Mouse (Mus musculus): Measurements from ENCODE around the gene Gm43518. TPM values are rescaled to one million over a fixed set of nuclear protein-coding genes. Genes with fewer than 3 reads are reported as not detected.

Gm43518 gene
- polyA plus RNA-seq, 1 experiment = 0.64 TPM

- Histone ChIP-seq H3K4me1 (ENCODE audit: control insufficient read depth, insufficient read depth, low read length) (peaks cover 5% of the 10 kb centered on the region; the same call in 1 of the 2 replicates), H3K4me3 (ENCODE audit: insufficient read depth, low read depth, low read length) (no peak overlapping the region), H3K27ac (ENCODE audit: insufficient read depth, low read depth, low read length) (no peak overlapping the region), H3K27me3 (replicated peaks; ENCODE audit: control insufficient read depth, insufficient read depth, low read length) (no peaks in the 10 kb centered on the region), H3K36me3 (ENCODE audit: control insufficient read depth, insufficient read depth, low read length) (no peaks in the 10 kb centered on the region)
- WGBS = 59% methylated on average over 17 of the region's 17 CpGs
- no peak for DNase-seq
- TF ChIP-seq POLR2A (IDR thresholded peaks at IDR 0.05; ENCODE audit: low read depth, low read length) (no peak), CTCF (conservative IDR thresholded peaks at IDR 0.05; ENCODE audit: insufficient read depth, insufficient read length, low read depth, low read length) (no peak)
These were observed 20.9 kb upstream of the Gm43518 start for GRCm38 (mm10) chr5:123906146-123906975.

- H3K27me3 ChIP-seq (replicated peaks; ENCODE audit: control insufficient read depth, insufficient read depth, low read length) = no peaks in the 10 kb centered on the region
- peak within 1 kb of the TSS; percentile 86 for H3K4me3 ChIP-seq (ENCODE audit: insufficient read depth, low read depth, low read length)
- no peaks in the 10 kb centered on the region for H3K36me3 ChIP-seq (ENCODE audit: control insufficient read depth, insufficient read depth, low read length)
- TF ChIP-seq POLR2A (IDR thresholded peaks at IDR 0.05; ENCODE audit: low read depth, low read length) (peak; percentile 60), CTCF (conservative IDR thresholded peaks at IDR 0.05; ENCODE audit: insufficient read depth, insufficient read length, low read depth, low read length) (peak; percentile 86)
- H3K27ac ChIP-seq (ENCODE audit: insufficient read depth, low read depth, low read length) = peak within 1 kb of the TSS; percentile 48
- peak; percentile 99 for DNase-seq
- under 1% methylated on average over 61 of the region's 61 CpGs for WGBS
- H3K4me1 ChIP-seq (ENCODE audit: control insufficient read depth, insufficient read depth, low read length) = peaks cover 5% of the 10 kb centered on the region; the same call in 1 of the 2 replicates
These were observed 20.1 kb upstream of the Gm43518 start, which contains the start of gene Denr for GRCm38 (mm10) chr5:123906976-123907630. Denr (plus strand) TSS chr5:123907175.

GRCm38 (mm10) chr5:123907631-123907977 is 19.6 kb upstream of the Gm43518 start:
- WGBS = 2% methylated on average over 10 of the region's 10 CpGs
- Histone ChIP-seq H3K4me3 (ENCODE audit: insufficient read depth, low read depth, low read length) (peak overlapping the region; percentile 86), H3K4me1 (ENCODE audit: control insufficient read depth, insufficient read depth, low read length) (peaks cover 5% of the 10 kb centered on the region; the same call in 1 of the 2 replicates), H3K36me3 (ENCODE audit: control insufficient read depth, insufficient read depth, low read length) (no peaks in the 10 kb centered on the region), H3K27me3 (replicated peaks; ENCODE audit: control insufficient read depth, insufficient read depth, low read length) (no peaks in the 10 kb centered on the region), H3K27ac (ENCODE audit: insufficient read depth, low read depth, low read length) (no peak overlapping the region; the same call in 1 of the 2 replicates)
- TF ChIP-seq CTCF (conservative IDR thresholded peaks at IDR 0.05; ENCODE audit: insufficient read depth, insufficient read length, low read depth, low read length) (no peak), POLR2A (IDR thresholded peaks at IDR 0.05; ENCODE audit: low read depth, low read length) (no peak)
- DNase-seq = no peak

- WGBS = 82% methylated on average over 3 of the region's 3 CpGs
- TF ChIP-seq POLR2A (IDR thresholded peaks at IDR 0.05; ENCODE audit: low read depth, low read length) = no peak
- no peak for TF ChIP-seq CTCF (conservative IDR thresholded peaks at IDR 0.05; ENCODE audit: insufficient read depth, insufficient read length, low read depth, low read length)
- Histone ChIP-seq H3K4me1 (ENCODE audit: control insufficient read depth, insufficient read depth, low read length) (no peaks in the 10 kb centered on the region), H3K27ac (ENCODE audit: insufficient read depth, low read depth, low read length) (no peak overlapping the region), H3K36me3 (ENCODE audit: control insufficient read depth, insufficient read depth, low read length) (no peaks in the 10 kb centered on the region; the same call in 1 of the 2 replicates), H3K27me3 (replicated peaks; ENCODE audit: control insufficient read depth, insufficient read depth, low read length) (no peaks in the 10 kb centered on the region), H3K4me3 (ENCODE audit: insufficient read depth, low read depth, low read length) (no peak overlapping the region)
- no peak for DNase-seq
These were observed 12.4 kb upstream of the Gm43518 start for GRCm38 (mm10) chr5:123914852-123915251.

GRCm38 (mm10) chr5:123922112-123922511 is 5.1 kb upstream of the Gm43518 start:
- Histone ChIP-seq H3K4me3 (ENCODE audit: insufficient read depth, low read depth, low read length) (no peak overlapping the region), H3K36me3 (ENCODE audit: control insufficient read depth, insufficient read depth, low read length) (peaks cover 8% of the 10 kb centered on the region), H3K27ac (ENCODE audit: insufficient read depth, low read depth, low read length) (no peak overlapping the region), H3K4me1 (ENCODE audit: control insufficient read depth, insufficient read depth, low read length) (no peaks in the 10 kb centered on the region), H3K27me3 (replicated peaks; ENCODE audit: control insufficient read depth, insufficient read depth, low read length) (no peaks in the 10 kb centered on the region)
- no peak for DNase-seq
- WGBS = 93% methylated on average over 6 of the region's 6 CpGs
- TF ChIP-seq CTCF (conservative IDR thresholded peaks at IDR 0.05; ENCODE audit: insufficient read depth, insufficient read length, low read depth, low read length) = no peak
- no peak for TF ChIP-seq POLR2A (IDR thresholded peaks at IDR 0.05; ENCODE audit: low read depth, low read length)

GRCm38 (mm10) chr5:123930508-123930989 is 3.3 kb downstream of the Gm43518 start, which contains the start of gene Ccdc62:
Ccdc62 (plus strand) TSS chr5:123930679.
- peak; percentile 96 for DNase-seq
- TF ChIP-seq CTCF (conservative IDR thresholded peaks at IDR 0.05; ENCODE audit: insufficient read depth, insufficient read length, low read depth, low read length) (no peak), POLR2A (IDR thresholded peaks at IDR 0.05; ENCODE audit: low read depth, low read length) (peak; percentile 94)
- Histone ChIP-seq H3K36me3 (ENCODE audit: control insufficient read depth, insufficient read depth, low read length) (no peaks in the 10 kb centered on the region; the same call in 1 of the 2 replicates), H3K27me3 (replicated peaks; ENCODE audit: control insufficient read depth, insufficient read depth, low read length) (no peaks in the 10 kb centered on the region), H3K4me3 (ENCODE audit: insufficient read depth, low read depth, low read length) (peak within 1 kb of the TSS; percentile 81), H3K27ac (ENCODE audit: insufficient read depth, low read depth, low read length) (peak within 1 kb of the TSS; percentile 96), H3K4me1 (ENCODE audit: control insufficient read depth, insufficient read depth, low read length) (0 out of 2 replicates have a peak, but pooled peaks cover 5% of the 10 kb centered on the region)
- under 1% methylated on average over 56 of the region's 56 CpGs for WGBS

Measured in kidney, adult 2 months (tissue).